Mouse (Mus musculus) forebrain, postnatal 0 days (tissue): ENCODE measurements around the gene Fam104a. TPM values are rescaled to one million over a fixed set of nuclear protein-coding genes. Genes with fewer than 3 reads are reported as not detected.

Experiments used
- ATAC-seq: fragments of 200-750 bp; cut with Nextera tagmentation; 2 replicates; pipeline ENCODE4 v1.8.0; 2017; ENCODE audit warnings: mild to moderate bottlenecking, moderate library complexity
- DNase-seq: peaks from one replicate; pipeline ENCODE4 v3.0.0-alpha.2; 2015
- H3K27ac ChIP-seq: fragments of 300-500 bp; sonication (generic); 2 replicates; pipeline ENCODE4 v1.5.1; 2014; ENCODE audit warnings: low read depth, mild to moderate bottlenecking, antibody characterized with exemption, low read length, moderate library complexity, mixed read lengths
- H3K27me3 ChIP-seq: fragments of 300-500 bp; sonication (generic); 2 replicates; pipeline ENCODE4 v1.6.1; 2014; ENCODE audit warnings: mild to moderate bottlenecking, low read length, mixed read lengths; ENCODE audit not compliant: insufficient read depth
- H3K36me3 ChIP-seq: fragments of 300-500 bp; sonication (generic); 2 replicates; pipeline ENCODE4 v1.6.1; 2014; ENCODE audit warnings: mild to moderate bottlenecking, moderate library complexity; ENCODE audit not compliant: insufficient read depth
- H3K4me1 ChIP-seq: fragments of 300-500 bp; sonication (generic); 2 replicates; pipeline ENCODE4 v1.6.1; 2014; ENCODE audit warnings: antibody characterized with exemption; ENCODE audit not compliant: insufficient read depth
- H3K4me2 ChIP-seq: fragments of 300-500 bp; sonication (generic); 2 replicates; pipeline ENCODE4 v1.6.1; 2014; ENCODE audit warnings: low read depth, mild to moderate bottlenecking, moderate library complexity
- H3K4me3 ChIP-seq: fragments of 300-500 bp; sonication (generic); 2 replicates; pipeline ENCODE4 v1.5.1; 2014; ENCODE audit warnings: low read depth, low read length, mixed read lengths
- H3K9ac ChIP-seq: fragments of 300-500 bp; sonication (generic); 2 replicates; pipeline ENCODE4 v1.6.1; 2014; ENCODE audit warnings: mild to moderate bottlenecking
- H3K9me3 ChIP-seq: fragments of 300-500 bp; sonication (generic); 2 replicates; pipeline ENCODE4 v1.6.1; 2016; ENCODE audit warnings: low read length
- CTCF ChIP-seq: sonication (generic); IDR thresholded peaks from 2 replicates; pipeline ENCODE4 v1.5.1; 2016; ENCODE audit warnings: antibody characterized with exemption, control low read depth, low read depth
- WGBS: fragments of 180-500 bp; shearing (Covaris S2); extraction: QIAGEN DNeasy Blood & Tissue Kit; methylation state at CpG from one replicate; pipeline ENCODE4 v1.1.7; 2014; 5-methylcytosine and 5-hydroxymethylcytosine counted together
- polyA plus RNA-seq: library from polyadenylated mRNA; unstranded; fragments of >200 nt; fragmentation: Nextera tagmentation; extraction: Ambion mirVana; gene quantifications from 2 replicates; pipeline ENCODE4 v1.2.1, GENCODE M21; 2015
- total RNA-seq: library from RNA; depleted of rRNA; stranded (reverse); fragments of >200 nt; gene quantifications from 2 replicates; pipeline ENCODE4 v1.2.3, GENCODE M21; 2014; rRNA removed

Fam104a gene
- total RNA-seq (37.6 and 38.7 TPM in 2 replicates), polyA plus RNA-seq (54.7 and 58.9 TPM in 2 replicates)

- Histone ChIP-seq H3K9ac (peak within 1 kb of the TSS; percentile 87), H3K4me3 (peak within 1 kb of the TSS; percentile 88), H3K9me3 (no peaks in the 10 kb centered on the region), H3K27ac (peak within 1 kb of the TSS; percentile 92), H3K4me2 (peak within 1 kb of the TSS; percentile 94), H3K4me1 (peaks cover 16% of the 10 kb centered on the region), H3K36me3 (peaks cover 16% of the 10 kb centered on the region), H3K27me3 (no peaks in the 10 kb centered on the region)
- ATAC-seq = peak; percentile 98
- peak; percentile 98 for DNase-seq
- 2% methylated on average over 73 of the region's 73 CpGs for WGBS
- TF ChIP-seq CTCF = no peak
Observed at GRCm38 (mm10) chr11:113683957-113684706, at the start of gene Fam104a, which contains the start of gene D11Wsu47e. Gene Fam104a (minus strand): TSS chr11:113684155. Gene D11Wsu47e (plus strand): TSS chr11:113684412.

- H3K36me3 ChIP-seq = peaks cover 25% of the 10 kb centered on the region
- no peak overlapping the region for H3K4me3 ChIP-seq
- H3K27ac ChIP-seq = no peak overlapping the region
- H3K4me2 ChIP-seq = no peak overlapping the region
- no peak for TF ChIP-seq CTCF
- no peaks in the 10 kb centered on the region for H3K27me3 ChIP-seq
- ATAC-seq (no peak), DNase-seq (no peak)
- no peaks in the 10 kb centered on the region for H3K4me1 ChIP-seq
- H3K9ac ChIP-seq = no peak overlapping the region
- 93% methylated on average over 10 of the region's 10 CpGs for WGBS
- H3K9me3 ChIP-seq = no peaks in the 10 kb centered on the region
Observed at GRCm38 (mm10) chr11:113731945-113732612, 48.1 kb upstream of the Fam104a start.

GRCm38 (mm10) chr11:113730879-113731278 is 46.9 kb upstream of the Fam104a start:
- peaks cover under 1% of the 10 kb centered on the region; the same call in 1 of the 2 replicates for H3K4me1 ChIP-seq
- no peak overlapping the region for H3K27ac ChIP-seq
- H3K27me3 ChIP-seq = no peaks in the 10 kb centered on the region
- WGBS = 77% methylated on average over 3 of the region's 3 CpGs
- DNase-seq (no peak), ATAC-seq (no peak)
- no peaks in the 10 kb centered on the region for H3K9me3 ChIP-seq
- H3K4me2 ChIP-seq = no peak overlapping the region
- peaks cover 33% of the 10 kb centered on the region for H3K36me3 ChIP-seq
- H3K4me3 ChIP-seq = no peak overlapping the region
- no peak overlapping the region for H3K9ac ChIP-seq
- TF ChIP-seq CTCF = no peak

GRCm38 (mm10) chr11:113729917-113730316 is 46.0 kb upstream of the Fam104a start:
- H3K27ac ChIP-seq = no peak overlapping the region
- WGBS = 64% methylated on average over 8 of the region's 8 CpGs
- no peak for TF ChIP-seq CTCF
- H3K9ac ChIP-seq = no peak overlapping the region
- peaks cover 5% of the 10 kb centered on the region; the same call in 1 of the 2 replicates for H3K4me1 ChIP-seq
- no peak for DNase-seq
- H3K4me3 ChIP-seq = no peak overlapping the region
- H3K9me3 ChIP-seq = no peaks in the 10 kb centered on the region
- no peak overlapping the region for H3K4me2 ChIP-seq
- H3K27me3 ChIP-seq = no peaks in the 10 kb centered on the region
- peaks cover 33% of the 10 kb centered on the region for H3K36me3 ChIP-seq
- no peak for ATAC-seq

GRCm38 (mm10) chr11:113729239-113729638 is 45.3 kb upstream of the Fam104a start:
- Histone ChIP-seq H3K36me3 (peaks cover 33% of the 10 kb centered on the region), H3K4me2 (no peak overlapping the region), H3K4me1 (peaks cover 5% of the 10 kb centered on the region; the same call in 1 of the 2 replicates), H3K27me3 (no peaks in the 10 kb centered on the region), H3K9ac (no peak overlapping the region), H3K27ac (no peak overlapping the region), H3K4me3 (no peak overlapping the region), H3K9me3 (no peaks in the 10 kb centered on the region)
- no peak for TF ChIP-seq CTCF
- WGBS = 89% methylated on average over 21 of the region's 21 CpGs
- ATAC-seq = no peak
- DNase-seq = no peak

GRCm38 (mm10) chr11:113727992-113728391 is 44.0 kb upstream of the Fam104a start:
- DNase-seq (no peak), ATAC-seq (no peak)
- no peak for TF ChIP-seq CTCF
- Histone ChIP-seq H3K27ac (no peak overlapping the region), H3K4me3 (no peak overlapping the region), H3K9ac (no peak overlapping the region), H3K9me3 (no peaks in the 10 kb centered on the region), H3K4me1 (peaks cover 5% of the 10 kb centered on the region; the same call in 1 of the 2 replicates), H3K27me3 (no peaks in the 10 kb centered on the region), H3K36me3 (peaks cover 33% of the 10 kb centered on the region), H3K4me2 (no peak overlapping the region)
- WGBS = 69% methylated on average over 6 of the region's 6 CpGs
